Mouse (Mus musculus): Measurements from ENCODE around the gene Slc16a8. TPM values are rescaled to one million over a fixed set of nuclear protein-coding genes. Genes with fewer than 3 reads are reported as not detected.
A peak's percentile ranks its signal among the peaks of the same experiment; 100 is the strongest.
"Not testable (repeated sequence)": the region's sequence is repeated elsewhere in the genome, so short reads cannot be mapped to it uniquely, and the experiment has no call there.

Slc16a8 gene
- total RNA-seq, 2 experiments from 2014 or later: not detected

GRCm38 (mm10) chr15:79263726-79264125, 9.2 kb upstream of the Slc16a8 start:
- no peak for DNase-seq (ENCODE audit: low spot score in 2 of 2)

GRCm38 (mm10) chr15:79262786-79263309, 8.3 kb upstream of the Slc16a8 start:
- no peak for DNase-seq (ENCODE audit: low spot score in 2 of 2)

- peak in 1 of 2 experiments; percentile 47 for DNase-seq (ENCODE audit: low spot score in 2 of 2)
These were observed 7.8 kb upstream of the Slc16a8 start for GRCm38 (mm10) chr15:79262375-79262774.

GRCm38 (mm10) chr15:79261757-79262156, 7.2 kb upstream of the Slc16a8 start:
- DNase-seq (ENCODE audit: low spot score in 2 of 2): no peak

GRCm38 (mm10) chr15:79261095-79261725, 6.6 kb upstream of the Slc16a8 start:
- no peak for DNase-seq (ENCODE audit: low spot score in 2 of 2)

GRCm38 (mm10) chr15:79258521-79258920, 4.0 kb upstream of the Slc16a8 start:
- no peak for DNase-seq (ENCODE audit: low spot score in 2 of 2)

- DNase-seq (ENCODE audit: low spot score in 2 of 2): no peak
These were observed 2.0 kb downstream of the Slc16a8 start for GRCm38 (mm10) chr15:79252580-79252979.

- DNase-seq (ENCODE audit: low spot score in 2 of 2): no peak
These were observed 2.6 kb downstream of the Slc16a8 start for GRCm38 (mm10) chr15:79251781-79252491.

- no peak for DNase-seq (ENCODE audit: low spot score in 2 of 2)
These were observed 3.4 kb downstream of the Slc16a8 start for GRCm38 (mm10) chr15:79251168-79251567.

- no peak for DNase-seq (ENCODE audit: low spot score in 2 of 2)
These were observed 4.3 kb downstream of the Slc16a8 start for GRCm38 (mm10) chr15:79250236-79250635.

GRCm38 (mm10) chr15:79245321-79245720, 9.2 kb downstream of the Slc16a8 start:
- DNase-seq (ENCODE audit: low spot score in 2 of 2): no peak

- peak in 1 of 2 experiments; percentile 42 for DNase-seq (ENCODE audit: low spot score in 2 of 2)
These were observed 10.3 kb downstream of the Slc16a8 start for GRCm38 (mm10) chr15:79244071-79244893.

- peak; percentile 92 to 95 for DNase-seq (ENCODE audit: low spot score in 2 of 2)
These were observed 11.1 kb downstream of the Slc16a8 start for GRCm38 (mm10) chr15:79243234-79244042.

- no peak for DNase-seq (ENCODE audit: low spot score in 2 of 2)
These were observed 11.9 kb downstream of the Slc16a8 start for GRCm38 (mm10) chr15:79242574-79243233.

GRCm38 (mm10) chr15:79238036-79238435, 16.5 kb downstream of the Slc16a8 start:
- DNase-seq (ENCODE audit: low spot score in 2 of 2): no peak

GRCm38 (mm10) chr15:79235268-79235667, 19.3 kb downstream of the Slc16a8 start:
- DNase-seq (ENCODE audit: low spot score in 2 of 2): no peak

GRCm38 (mm10) chr15:79229058-79229821, 25.3 kb downstream of the Slc16a8 start, which contains the start of the genes Pick1 and Gm49486:
Gene Pick1 (plus strand): TSS chr15:79229173.
Gene Gm49486 (plus strand): TSS chr15:79229391.
- peak; percentile 83 to 84 for DNase-seq (ENCODE audit: low spot score in 2 of 2)

GRCm38 (mm10) chr15:79225780-79226179, 28.8 kb downstream of the Slc16a8 start:
- not testable (repeated sequence) for DNase-seq (ENCODE audit: low spot score in 2 of 2)

GRCm38 (mm10) chr15:79224685-79225084, 29.9 kb downstream of the Slc16a8 start:
- peak; percentile 87 to 90 for DNase-seq (ENCODE audit: low spot score in 2 of 2)
